Mouse (Mus musculus) CH12.LX (cell line): ENCODE measurements around the gene Strada. TPM values are rescaled to one million over a fixed set of nuclear protein-coding genes. Genes with fewer than 3 reads are reported as not detected.
A peak's percentile ranks its signal among the peaks of the same experiment; 100 is the strongest.

ENCODE experiments used
- DNase-seq: peaks from one replicate; pipeline ENCODE4 v3.0.0-alpha.2; 2013; ENCODE audit errors: extremely low read depth
- H3K27ac ChIP-seq: 2 replicates; pipeline ENCODE4 v1.5.1; 2012; ENCODE audit warnings: low read depth, mild to moderate bottlenecking, control low read depth, moderate library complexity; ENCODE audit not compliant: insufficient read depth
- H3K27me3 ChIP-seq: replicated peaks from 2 replicates; pipeline ENCODE3; 2012; ENCODE audit warnings: inconsistent platforms
- H3K36me3 ChIP-seq, 2 experiments: replicated peaks in 1 of 2; 2 replicates each; pipeline versions ENCODE3 to v1.6.1; 2012; ENCODE audit warnings: inconsistent platforms in 1 of 2, low read length in 1 of 2, mild to moderate bottlenecking in 1 of 2, mixed read lengths in 1 of 2, moderate library complexity in 1 of 2; ENCODE audit not compliant: control insufficient read depth in 1 of 2, insufficient read depth in 1 of 2
- H3K4me1 ChIP-seq, 2 experiments: 2 replicates each; pipeline ENCODE4 v1.6.1; 2012; ENCODE audit warnings: inconsistent platforms in 1 of 2, moderate library complexity in 1 of 2; ENCODE audit not compliant: insufficient read depth in 2 of 2, control insufficient read depth in 1 of 2
- H3K4me2 ChIP-seq: 2 replicates; pipeline ENCODE4 v1.6.1; 2012; ENCODE audit warnings: low read depth, mild to moderate bottlenecking, control low read depth; ENCODE audit not compliant: poor library complexity, insufficient read depth, severe bottlenecking
- H3K4me3 ChIP-seq, 3 experiments: fragments of 150-350 bp in 1 of 3; sonication (generic) in 1 of 3; replicated peaks in 1 of 3; 2 replicates each; pipeline versions ENCODE3 to v1.5.1; 2011 to 2012; ENCODE audit warnings: low read depth in 2 of 3, low read length in 2 of 3, mild to moderate bottlenecking in 2 of 3, moderate library complexity in 2 of 3, control low read depth in 1 of 3, improper control_type of control experiment in 1 of 3, inconsistent platforms in 1 of 3, mixed read lengths in 1 of 3; ENCODE audit not compliant: poor library complexity in 1 of 3
- H3K79me2 ChIP-seq: replicated peaks from 2 replicates; pipeline ENCODE4 v1.6.1; 2012; ENCODE audit warnings: mild to moderate bottlenecking, moderate library complexity; ENCODE audit not compliant: control insufficient read depth, poor library complexity, insufficient read depth, severe bottlenecking; ENCODE audit errors: extremely low read depth
- H3K9ac ChIP-seq: 2 replicates; pipeline ENCODE4 v1.6.1; 2012; ENCODE audit warnings: low read depth, mild to moderate bottlenecking, control low read depth, moderate library complexity; ENCODE audit not compliant: insufficient read depth
- H3K9me3 ChIP-seq: replicated peaks from 2 replicates; pipeline ENCODE3; 2012; ENCODE audit warnings: low read length, inconsistent platforms, mixed read lengths
- CHD2 ChIP-seq: IDR thresholded peaks from 2 replicates; pipeline ENCODE4 v1.6.1; 2011; ENCODE audit warnings: low read length, improper control_type of control experiment
- CTCF ChIP-seq, 2 experiments: IDR thresholded peaks in 1 of 2; conservative IDR thresholded peaks in 1 of 2; 2 replicates each; pipeline ENCODE4 v1.5.1; 2011 to 2012; ENCODE audit warnings: low read depth in 2 of 2, low read length in 2 of 2, improper control_type of control experiment in 1 of 2, inconsistent platforms in 1 of 2, mild to moderate bottlenecking in 1 of 2, moderate library complexity in 1 of 2
- EP300 ChIP-seq: IDR thresholded peaks from 2 replicates; pipeline ENCODE4 v1.6.1; 2011; ENCODE audit warnings: low read length, improper control_type of control experiment
- IRF4 ChIP-seq: IDR thresholded peaks from 2 replicates; pipeline ENCODE4 v1.6.1; 2014; ENCODE audit warnings: low read depth, mild to moderate bottlenecking, inconsistent platforms, low read length, improper control_type of control experiment
- KAT2A ChIP-seq: IDR thresholded peaks from 2 replicates; pipeline ENCODE4 v1.6.1; 2012; ENCODE audit warnings: low read length, improper control_type of control experiment, inconsistent platforms; ENCODE audit not compliant: insufficient replicate concordance
- MAFK ChIP-seq: IDR thresholded peaks from 2 replicates; pipeline ENCODE4 v1.6.1; 2011; ENCODE audit warnings: low read length, improper control_type of control experiment; ENCODE audit not compliant: insufficient replicate concordance
- MAX ChIP-seq: IDR thresholded peaks from 2 replicates; pipeline ENCODE4 v1.6.1; 2011; ENCODE audit warnings: low read length, improper control_type of control experiment
- MAZ ChIP-seq: IDR thresholded peaks from 2 replicates; pipeline ENCODE4 v1.6.1; 2012; ENCODE audit warnings: low read depth, mild to moderate bottlenecking, inconsistent platforms, low read length, improper control_type of control experiment, moderate library complexity
- MEF2A ChIP-seq: IDR thresholded peaks from 2 replicates; pipeline ENCODE4 v1.6.1; 2014; ENCODE audit warnings: low read depth, mild to moderate bottlenecking, inconsistent platforms, low read length, improper control_type of control experiment, borderline replicate concordance
- NELFE ChIP-seq: IDR thresholded peaks from 2 replicates; pipeline ENCODE4 v1.6.1; 2011; ENCODE audit warnings: low read depth, low read length, improper control_type of control experiment
- PAX5 ChIP-seq: IDR thresholded peaks from 2 replicates; pipeline ENCODE4 v1.6.1; 2012; ENCODE audit warnings: low read length, inconsistent platforms, mixed read lengths
- RCOR1 ChIP-seq: conservative IDR thresholded peaks from 2 replicates; pipeline ENCODE4 v1.6.1; 2012; ENCODE audit warnings: low read depth, mild to moderate bottlenecking, inconsistent platforms, low read length, improper control_type of control experiment
- SIN3A ChIP-seq: IDR thresholded peaks from 2 replicates; pipeline ENCODE4 v1.6.1; 2012; ENCODE audit warnings: low read length, improper control_type of control experiment, inconsistent platforms
- SMC3 ChIP-seq: IDR thresholded peaks from 2 replicates; pipeline ENCODE4 v1.6.1; 2011; ENCODE audit warnings: low read depth, low read length, improper control_type of control experiment
- TBP ChIP-seq: conservative IDR thresholded peaks from 2 replicates; pipeline ENCODE4 v1.6.1; 2011; ENCODE audit warnings: low read depth, low read length, improper control_type of control experiment
- TCF12 ChIP-seq: IDR thresholded peaks from 2 replicates; pipeline ENCODE4 v1.6.1; 2014; ENCODE audit warnings: low read depth, mild to moderate bottlenecking, inconsistent platforms, low read length, improper control_type of control experiment
- ZMIZ1 ChIP-seq: IDR thresholded peaks from 2 replicates; pipeline ENCODE4 v1.6.1; 2012; ENCODE audit warnings: low read depth, mild to moderate bottlenecking, inconsistent platforms, low read length, improper control_type of control experiment
- ZNF384 ChIP-seq: IDR thresholded peaks from 2 replicates; pipeline ENCODE4 v1.6.1; 2012; ENCODE audit warnings: low read depth, low read length, improper control_type of control experiment, inconsistent platforms
- dilution Hi-C: fragments of 300-500 bp; cut with MboI; formaldehyde crosslinking; loops from 2 replicates; pipeline ENCODE4 v1.14.3; 2020; ENCODE audit warnings: low sequenced_read_pairs; ENCODE audit not compliant: extremely low pct_unique_long_range_greater_than_20kb, extremely low pct_ligation_motif_present
- in situ Hi-C: fragments of 300-500 bp; cut with MboI; formaldehyde crosslinking; loops from 3 replicates; pipeline ENCODE4 v1.14.3; 2019; ENCODE audit warnings: low sequenced_read_pairs, low pct_ligation_motif_present, low pct_unique_long_range_greater_than_20kb, mixed read lengths
- polyA plus RNA-seq: library from polyadenylated mRNA; unstranded; fragments of >175 nt; gene quantifications from 2 replicates; pipeline ENCODE4 v1.2.1, GENCODE M21; 2012; ENCODE audit warnings: low read depth; ENCODE audit not compliant: insufficient read length
- total RNA-seq, 2 experiments: library from RNA; depleted of rRNA; stranded (reverse); fragments of 300-350 nt in 1 of 2; fragments of >200 nt in 1 of 2; gene quantifications; 2 replicates each; pipeline ENCODE4 v1.2.3; 2012 to 2014

Gene Strada
- total and polyA plus RNA-seq, 3 experiments, result 36.8 to 51.7 (median 41.7) TPM

- TF ChIP-seq MAX (peak; percentile 80), TBP (no peak), TCF12 (no peak), IRF4 (no peak)
These were observed 22.1 kb downstream of the Strada start (continued) for GRCm38 (mm10) chr11:106179711-106180448.

GRCm38 (mm10) chr11:106178036-106178782, 23.8 kb downstream of the Strada start:
- Histone ChIP-seq H3K9ac (no peak overlapping the region), H3K4me1 (peaks cover 19 to 34% of the 10 kb centered on the region in 2 experiments), H3K79me2 (no peaks in the 10 kb centered on the region), H3K27me3 (no peaks in the 10 kb centered on the region), H3K4me2 (no peak overlapping the region), H3K36me3 (peaks cover 0 to 44% of the 10 kb centered on the region in 2 experiments), H3K27ac (no peak overlapping the region), H3K4me3 (no peak overlapping the region), H3K9me3 (no peaks in the 10 kb centered on the region)
- in situ Hi-C loops (no loop called here), dilution Hi-C loops (no loop called here)
- no peak for TF ChIP-seq MAFK
- TF ChIP-seq PAX5, result no peak
- no peak for TF ChIP-seq MAZ
- no peak for TF ChIP-seq NELFE
- TF ChIP-seq RCOR1, result no peak
- no peak for TF ChIP-seq CHD2
- no peak for TF ChIP-seq ZMIZ1
- TF ChIP-seq CTCF (conservative IDR thresholded peaks at IDR 0.05 in 1 of 2, IDR thresholded peaks at IDR 0.05 in 1 of 2; ENCODE audit: low read depth in 2 of 2, low read length in 2 of 2), result no peak
- no peak for TF ChIP-seq EP300
- no peak for TF ChIP-seq SIN3A
- TF ChIP-seq MAX, result no peak
- no peak for TF ChIP-seq ZNF384
- TF ChIP-seq SMC3, result no peak
- no peak for TF ChIP-seq MEF2A
- TF ChIP-seq KAT2A, result no peak
- no peak for DNase-seq
